Mouse (Mus musculus) myocyte (in vitro differentiated cells): ENCODE results near the gene Olfr583.

ENCODE experiments used
- CEBPB ChIP-seq: IDR thresholded peaks from 2 replicates; pipeline ENCODE4 v1.6.1; 2011; ENCODE audit warnings: mild to moderate bottlenecking, moderate library complexity; ENCODE audit not compliant: poor library complexity, insufficient read depth, severe bottlenecking
- E2F4 ChIP-seq: IDR thresholded peaks from one replicate; pipeline ENCODE4 v1.6.1; 2011; ENCODE audit warnings: mild to moderate bottlenecking, control low read depth, moderate library complexity; ENCODE audit not compliant: insufficient read depth
- MAX ChIP-seq: IDR thresholded peaks from one replicate; pipeline ENCODE4 v1.6.1; 2011; ENCODE audit warnings: low read depth, mild to moderate bottlenecking, control low read depth
- MYOG ChIP-seq, 3 experiments: IDR thresholded peaks; one replicate each; pipeline ENCODE4 v1.6.1; 2011; ENCODE audit warnings: control low read depth in 2 of 3, low read depth in 2 of 3, mild to moderate bottlenecking in 2 of 3; ENCODE audit not compliant: insufficient read length in 2 of 3, control insufficient read depth in 1 of 3, insufficient read depth in 1 of 3
- POLR2A ChIP-seq: IDR thresholded peaks from one replicate; pipeline ENCODE4 v1.6.1; 2011; ENCODE audit warnings: low read depth, mild to moderate bottlenecking, control low read depth, moderate library complexity; ENCODE audit not compliant: insufficient read length
- POLR2AphosphoS2 ChIP-seq: IDR thresholded peaks from one replicate; pipeline ENCODE4 v1.6.1; 2011; ENCODE audit warnings: low read depth, control low read depth; ENCODE audit not compliant: insufficient read length
- REST ChIP-seq: IDR thresholded peaks from one replicate; pipeline ENCODE4 v1.6.1; 2011; ENCODE audit warnings: mild to moderate bottlenecking, control low read depth, moderate library complexity; ENCODE audit not compliant: insufficient read depth, insufficient read length
- TCF12 ChIP-seq: IDR thresholded peaks from one replicate; pipeline ENCODE4 v1.6.1; 2011; ENCODE audit warnings: mild to moderate bottlenecking, control low read depth; ENCODE audit not compliant: poor library complexity, insufficient read depth, severe bottlenecking
- TCF3 ChIP-seq: IDR thresholded peaks from one replicate; pipeline ENCODE4 v1.6.1; 2011; ENCODE audit warnings: low read depth, control low read depth; ENCODE audit not compliant: insufficient read length
- USF1 ChIP-seq: IDR thresholded peaks from one replicate; pipeline ENCODE4 v1.6.1; 2011; ENCODE audit warnings: low read depth, mild to moderate bottlenecking, control low read depth, moderate library complexity

DNA sequence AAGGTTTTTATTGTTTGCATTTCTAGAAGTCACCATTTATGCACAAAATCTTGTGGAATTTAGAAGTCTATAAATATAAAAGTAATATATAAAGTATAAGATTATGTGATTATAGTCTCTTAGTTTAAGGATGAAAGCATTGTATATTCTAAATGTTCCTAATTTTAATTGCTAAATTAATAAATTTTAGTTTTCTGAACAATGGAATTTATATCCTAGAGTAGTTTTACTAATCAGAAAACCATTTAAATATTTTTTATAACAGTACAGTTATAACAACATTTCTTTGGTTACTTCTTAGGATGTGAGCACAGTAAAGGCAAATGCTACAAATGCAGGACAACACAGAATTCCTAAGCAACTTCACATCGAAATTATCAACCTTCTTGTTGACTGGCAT is 46.3 kb downstream of the Olfr583 start, which contains the start of gene Olfr585:
- TF ChIP-seq POLR2A, result no peak
- no peak for TF ChIP-seq USF1
- TF ChIP-seq TCF3, result no peak
- no peak for TF ChIP-seq MYOG (IDR thresholded peaks at IDR 0.05; ENCODE audit: control insufficient read depth in 1 of 3, insufficient read depth in 1 of 3, insufficient read length in 2 of 3, low read depth in 2 of 3)
- no peak for TF ChIP-seq POLR2AphosphoS2
- no peak for TF ChIP-seq E2F4
- TF ChIP-seq MAX, result no peak
- TF ChIP-seq TCF12, result no peak
- TF ChIP-seq CEBPB, result no peak
- no peak for TF ChIP-seq REST
